ENCODE assay signal across 22 mouse cellular contexts in the genomic region with DNA sequence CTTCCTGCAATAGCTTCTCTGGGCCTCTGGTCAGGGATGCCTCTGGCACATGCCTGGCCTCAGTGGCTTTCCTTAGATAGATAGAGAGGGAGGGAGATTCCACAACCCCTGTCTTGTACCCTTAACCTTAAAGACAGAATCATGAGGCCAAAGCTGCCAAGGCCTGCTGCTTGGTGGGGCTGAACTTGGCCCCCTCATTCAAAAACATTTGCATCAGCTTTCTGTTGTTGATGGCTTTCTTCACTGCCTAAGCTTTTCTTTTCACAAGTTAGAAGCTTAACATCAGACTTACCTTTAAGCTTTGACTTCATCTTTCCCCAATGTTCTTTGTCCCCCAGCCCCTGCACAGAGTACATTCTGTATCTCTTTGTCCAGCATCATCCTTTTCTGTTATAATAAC.
A peak's percentile ranks its signal among the peaks of the same experiment; 100 is the strongest.
DNase-seq lines count a peak whose midpoint lies in the region; ATAC-seq and TF ChIP-seq lines count a peak whose summit lies in the region.
"Had no signal": no experiment of that assay in that cellular context is flagged by ENCODE, and none has a peak within 500 bp of the region (broad histone marks: within the 10 kb centered on the region; RNA-seq: fewer than 3 reads in every experiment).

No protein-coding gene starts in this region.

- H3K79me2 ChIP-seq in liver, adult 2 months (ENCODE audit: control insufficient read depth, insufficient read depth, low read length), result peaks cover 22% of the 10 kb centered on the region

- H3K9me3 ChIP-seq in liver, embryonic 11.5 days (ENCODE audit: control insufficient read depth, low read length), result no peaks in the 10 kb centered on the region
- H3K9me3 ChIP-seq: forebrain, embryonic 12.5 days had no signal

- H3K27ac ChIP-seq in liver, adult 2 months (replicated peaks; ENCODE audit: insufficient read depth, low read depth, low read length), result peak overlapping the region; percentile 13; the same call in 1 of the 2 replicates
- no peak overlapping the region for H3K27ac ChIP-seq in liver, embryonic 11.5 days (ENCODE audit: low read depth, low read length)
- H3K27ac ChIP-seq: embryonic facial prominence, embryonic 10.5 days; embryonic facial prominence, embryonic 12.5 days; forebrain, embryonic 12.5 days had no signal

- H3K27me3 ChIP-seq in liver, adult 2 months (ENCODE audit: control insufficient read depth, insufficient read depth, low read length), result no peaks in the 10 kb centered on the region
- no peaks in the 10 kb centered on the region for H3K27me3 ChIP-seq in liver, embryonic 11.5 days (replicated peaks; ENCODE audit: control insufficient read depth, insufficient read depth, low read length)
- H3K27me3 ChIP-seq: CH12.LX; embryonic facial prominence, embryonic 12.5 days; forebrain, embryonic 12.5 days had no signal

- intact Hi-C loops in heart, postnatal 25 days (cut with DNase I), result no loop called here

- H3K4me2 ChIP-seq in liver, embryonic 11.5 days, result no peak overlapping the region
- H3K4me2 ChIP-seq: embryonic facial prominence, embryonic 12.5 days; forebrain, embryonic 12.5 days had no signal

- H3K36me3 ChIP-seq in liver, adult 2 months (ENCODE audit: control insufficient read depth, insufficient read depth, low read length), result no peaks in the 10 kb centered on the region; the same call in 1 of the 2 replicates
- peaks cover 13% of the 10 kb centered on the region; the same call in 1 of the 2 replicates for H3K36me3 ChIP-seq in liver, embryonic 11.5 days (ENCODE audit: control insufficient read depth, insufficient read depth, low read length)

- no peak overlapping the region for H3K9ac ChIP-seq in liver, adult 2 months (ENCODE audit: low read depth, low read length)
- H3K9ac ChIP-seq in liver, embryonic 11.5 days (ENCODE audit: low read depth, low read length), result no peak overlapping the region
- H3K9ac ChIP-seq: embryonic facial prominence, embryonic 12.5 days; forebrain, embryonic 12.5 days had no signal

- no peak for TF ChIP-seq POLR2A in liver, adult 2 months (IDR thresholded peaks at IDR 0.05; ENCODE audit: extremely low read depth, insufficient read depth, low read length)

- no peak overlapping the region for H3K4me3 ChIP-seq in liver, adult 2 months (ENCODE audit: insufficient read depth, low read depth, low read length)
- H3K4me3 ChIP-seq in liver, embryonic 11.5 days (ENCODE audit: low read depth, low read length), result no peak overlapping the region
- H3K4me3 ChIP-seq: embryonic facial prominence, embryonic 10.5 days; embryonic facial prominence, embryonic 12.5 days; forebrain, embryonic 12.5 days had no signal

- no peak for ATAC-seq in liver, embryonic 11.5 days (replicated peaks; ENCODE audit: low FRiP score)
- ATAC-seq: activated CD4-positive, CD25-positive, alpha-beta regulatory T cell, adult 4 months; CD4-positive, CD25-positive, alpha-beta regulatory T cell, adult 4 months; forebrain, embryonic 14.5 days; forebrain, embryonic 16.5 days had no signal

- DNase-seq in heart, adult 11 months, result peak; percentile 35
- DNase-seq in heart, postnatal 25 days (ENCODE audit: low spot score), result no peak
- no peak for DNase-seq in liver, adult 2 months (ENCODE audit: extremely low read depth, low read depth, low spot score)
- DNase-seq in liver, embryonic 11.5 days (ENCODE audit: low spot score), result no peak
- no peak for DNase-seq in frontal cortex, postnatal 14 days (ENCODE audit: low spot score in 2 of 2)
- DNase-seq: adrenal gland, adult 8-10 months; adrenal gland, postnatal 14 days; adrenal gland, postnatal 36 days; B cell, adult 2 months; cerebellum, adult 11-12 months; cerebellum, adult 2 months; cerebellum, adult 9-10 months; cerebellum, postnatal 10 days; cerebellum, postnatal 25 days had no signal

- TF ChIP-seq CTCF in liver, adult 2 months (IDR thresholded peaks at IDR 0.05; ENCODE audit: low read depth, low read length), result no peak

- H3K4me1 ChIP-seq in liver, adult 2 months (ENCODE audit: control insufficient read depth, insufficient read depth, low read length), result peaks cover 14% of the 10 kb centered on the region
- peaks cover 4% of the 10 kb centered on the region; the same call in 1 of the 2 replicates for H3K4me1 ChIP-seq in liver, embryonic 11.5 days (replicated peaks; ENCODE audit: control insufficient read depth, insufficient read depth, low read length)
- H3K4me1 ChIP-seq: embryonic facial prominence, embryonic 10.5 days; embryonic facial prominence, embryonic 12.5 days; forebrain, embryonic 12.5 days had no signal
